In the genomic region with DNA sequence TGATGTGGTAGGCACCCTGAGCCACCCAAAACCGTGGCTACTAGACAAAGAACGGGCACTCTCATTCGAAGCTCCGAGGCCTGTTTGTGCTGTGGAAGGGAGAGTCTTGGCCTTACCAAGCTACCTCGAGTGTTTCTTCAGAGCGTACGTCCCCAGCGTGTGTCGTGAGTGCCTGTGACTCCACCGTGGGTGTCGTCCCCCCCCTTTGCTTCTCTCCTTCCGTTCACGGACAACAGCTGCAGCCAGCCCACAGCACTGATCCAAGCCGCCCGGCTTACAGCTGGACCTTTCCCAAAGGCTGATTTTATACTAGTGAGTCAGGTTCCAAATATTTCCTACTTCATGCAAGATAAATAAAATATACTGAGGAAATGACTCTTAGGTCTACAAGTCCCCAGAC, we compare ENCODE assay signal across 8 mouse cellular contexts.
DNase-seq lines count a peak whose midpoint lies in the region; ATAC-seq and TF ChIP-seq lines count a peak whose summit lies in the region.

No protein-coding gene starts in this region.

- H3K9ac ChIP-seq in neural tube, embryonic 13.5 days = no peak overlapping the region
- H3K9ac ChIP-seq in kidney, postnatal 0 days (ENCODE audit: low read depth, low read length) = no peak overlapping the region
- no peak overlapping the region for H3K9ac ChIP-seq in stomach, embryonic 14.5 days (replicated peaks; ENCODE audit: low read depth, low read length)
- H3K9ac ChIP-seq in forebrain, postnatal 0 days = no peak overlapping the region

- no peaks in the 10 kb centered on the region for H3K36me3 ChIP-seq in neural tube, embryonic 13.5 days
- no peaks in the 10 kb centered on the region for H3K36me3 ChIP-seq in kidney, postnatal 0 days (ENCODE audit: insufficient read depth, low read length)
- H3K36me3 ChIP-seq in stomach, embryonic 14.5 days (ENCODE audit: control insufficient read depth, insufficient read depth, low read length) = no peaks in the 10 kb centered on the region
- no peaks in the 10 kb centered on the region for H3K36me3 ChIP-seq in forebrain, postnatal 0 days (ENCODE audit: insufficient read depth)

- peaks cover 22% of the 10 kb centered on the region for H3K4me1 ChIP-seq in neural tube, embryonic 13.5 days (replicated peaks)
- H3K4me1 ChIP-seq in kidney, postnatal 0 days (replicated peaks; ENCODE audit: insufficient read depth, low read length) = no peaks in the 10 kb centered on the region
- no peaks in the 10 kb centered on the region for H3K4me1 ChIP-seq in stomach, embryonic 14.5 days (ENCODE audit: control insufficient read depth, insufficient read depth, low read length)
- 0 out of 2 replicates have a peak, but pooled peaks cover 7% of the 10 kb centered on the region for H3K4me1 ChIP-seq in forebrain, postnatal 0 days (ENCODE audit: insufficient read depth)

- no peak for TF ChIP-seq CTCF in kidney, postnatal 0 days (IDR thresholded peaks at IDR 0.05; ENCODE audit: low read depth)
- TF ChIP-seq CTCF in forebrain, postnatal 0 days (IDR thresholded peaks at IDR 0.05; ENCODE audit: low read depth) = no peak

- no peak for ATAC-seq in neural tube, embryonic 13.5 days (ENCODE audit: low read depth)
- ATAC-seq in kidney, postnatal 0 days (replicated peaks; ENCODE audit: low FRiP score, low read depth) = no peak; the same call in 1 of the 2 replicates
- ATAC-seq in stomach, embryonic 14.5 days (ENCODE audit: insufficient number of reproducible peaks, insufficient read depth, low FRiP score, low read depth) = peak; percentile 42; the same call in 1 of the 2 replicates
- no peak for ATAC-seq in forebrain, postnatal 0 days
- no peak for ATAC-seq in megakaryocyte-erythroid progenitor cell, adult 5-6 weeks (replicated peaks; ENCODE audit: low FRiP score, low TSS enrichment, poor library complexity, severe bottlenecking)

- DNase-seq in cerebellum, postnatal 10 days = peak; percentile 6 to 12
- no peak for DNase-seq in cerebellum, adult 11-12 months
- DNase-seq in neural tube, embryonic 10.5 days (ENCODE audit: extremely low spot score, low spot score) = no peak
- peak; percentile 70 for DNase-seq in kidney, postnatal 0 days (ENCODE audit: low spot score)
- no peak for DNase-seq in forebrain, postnatal 0 days

- H3K27me3 ChIP-seq in neural tube, embryonic 13.5 days = no peaks in the 10 kb centered on the region
- no peaks in the 10 kb centered on the region for H3K27me3 ChIP-seq in kidney, postnatal 0 days (ENCODE audit: insufficient read depth, low read length)
- H3K27me3 ChIP-seq in stomach, embryonic 14.5 days (ENCODE audit: control insufficient read depth, insufficient read depth, low read length) = no peaks in the 10 kb centered on the region
- no peaks in the 10 kb centered on the region for H3K27me3 ChIP-seq in forebrain, postnatal 0 days (ENCODE audit: insufficient read depth, low read length)

- H3K27ac ChIP-seq in neural tube, embryonic 13.5 days (replicated peaks) = peak overlapping the region; percentile 66; the same call in 1 of the 2 replicates
- no peak overlapping the region for H3K27ac ChIP-seq in kidney, postnatal 0 days
- H3K27ac ChIP-seq in stomach, embryonic 14.5 days (ENCODE audit: low read length) = no peak overlapping the region
- H3K27ac ChIP-seq in forebrain, postnatal 0 days (ENCODE audit: low read depth, low read length) = no peak overlapping the region

- no peaks in the 10 kb centered on the region for H3K9me3 ChIP-seq in neural tube, embryonic 13.5 days
- no peaks in the 10 kb centered on the region for H3K9me3 ChIP-seq in kidney, postnatal 0 days (replicated peaks; ENCODE audit: low read length)
- H3K9me3 ChIP-seq in stomach, embryonic 14.5 days (ENCODE audit: control insufficient read depth, low read depth, low read length) = no peaks in the 10 kb centered on the region
- no peaks in the 10 kb centered on the region for H3K9me3 ChIP-seq in forebrain, postnatal 0 days (ENCODE audit: low read length)

- H3K4me2 ChIP-seq in neural tube, embryonic 13.5 days = no peak overlapping the region
- H3K4me2 ChIP-seq in kidney, postnatal 0 days (ENCODE audit: low read length) = no peak overlapping the region
- no peak overlapping the region for H3K4me2 ChIP-seq in stomach, embryonic 14.5 days (replicated peaks; ENCODE audit: low read depth, low read length)
- no peak overlapping the region for H3K4me2 ChIP-seq in forebrain, postnatal 0 days (ENCODE audit: low read depth)

- 81% methylated on average over 15 of the region's 15 CpGs for WGBS in neural tube, embryonic 13.5 days
- WGBS in kidney, postnatal 0 days = 56% methylated on average over 15 of the region's 15 CpGs
- WGBS in stomach, embryonic 14.5 days = 65% methylated on average over 15 of the region's 15 CpGs
- WGBS in forebrain, postnatal 0 days = 70% methylated on average over 15 of the region's 15 CpGs

- H3K4me3 ChIP-seq in neural tube, embryonic 13.5 days = no peak overlapping the region
- no peak overlapping the region for H3K4me3 ChIP-seq in kidney, postnatal 0 days (replicated peaks; ENCODE audit: low read depth, low read length)
- H3K4me3 ChIP-seq in stomach, embryonic 14.5 days (ENCODE audit: low read depth, low read length) = no peak overlapping the region
- no peak overlapping the region for H3K4me3 ChIP-seq in forebrain, postnatal 0 days (ENCODE audit: low read depth, low read length)

Comparison
In these comparisons a context has a peak if more than half of its experiments do, and no peak if none do; other contexts are left out.
1. DNase-seq: peak in cerebellum, postnatal 10 days (2 of 2) and kidney, postnatal 0 days (single experiment); none in cerebellum, adult 11-12 months (single experiment), neural tube, embryonic 10.5 days (single experiment) and forebrain, postnatal 0 days (single experiment).